Mouse (Mus musculus): ENCODE data around the gene Suz12. TPM values are rescaled to one million over a fixed set of nuclear protein-coding genes. Genes with fewer than 3 reads are reported as not detected.
A peak's percentile ranks its signal among the peaks of the same experiment; 100 is the strongest.
"Not testable (repeated sequence)": the region's sequence is repeated elsewhere in the genome, so short reads cannot be mapped to it uniquely, and the experiment has no call there.

Suz12 gene
- total RNA-seq, 1 experiment from 2014 or later: 149 TPM

GRCm38 (mm10) chr11:79990120-79990519 is 2.8 kb upstream of the Suz12 start:
- ATAC-seq (replicated peaks; ENCODE audit: low read depth, poor library complexity, severe bottlenecking): no peak

GRCm38 (mm10) chr11:79991600-79991999 is 1.3 kb upstream of the Suz12 start:
- no peak for ATAC-seq (replicated peaks; ENCODE audit: low read depth, poor library complexity, severe bottlenecking)

GRCm38 (mm10) chr11:79992035-79992591 is 793 bp upstream of the Suz12 start:
- no peak; the same call in 1 of the 2 replicates for ATAC-seq (replicated peaks; ENCODE audit: low read depth, poor library complexity, severe bottlenecking)

GRCm38 (mm10) chr11:79993356-79994270 is 707 bp downstream of the Suz12 start:
- ATAC-seq (replicated peaks; ENCODE audit: low read depth, poor library complexity, severe bottlenecking): no peak

- no peak for ATAC-seq (replicated peaks; ENCODE audit: low read depth, poor library complexity, severe bottlenecking)
Observed at GRCm38 (mm10) chr11:79994271-79994988, 1.5 kb downstream of the Suz12 start.

GRCm38 (mm10) chr11:80016533-80016932 is 23.6 kb downstream of the Suz12 start:
- not testable (repeated sequence) for ATAC-seq (replicated peaks; ENCODE audit: low read depth, poor library complexity, severe bottlenecking)

GRCm38 (mm10) chr11:80019792-80020191 is 26.9 kb downstream of the Suz12 start:
- no peak for ATAC-seq (replicated peaks; ENCODE audit: low read depth, poor library complexity, severe bottlenecking)

- no peak for ATAC-seq (replicated peaks; ENCODE audit: low read depth, poor library complexity, severe bottlenecking)
Observed at GRCm38 (mm10) chr11:80021306-80021705, 28.4 kb downstream of the Suz12 start.

GRCm38 (mm10) chr11:80037495-80037894 is 44.6 kb downstream of the Suz12 start:
- no peak for ATAC-seq (replicated peaks; ENCODE audit: low read depth, poor library complexity, severe bottlenecking)

GRCm38 (mm10) chr11:80042615-80043418 is 49.9 kb downstream of the Suz12 start:
- peak; percentile 92 for ATAC-seq (replicated peaks; ENCODE audit: low read depth, poor library complexity, severe bottlenecking)

- no peak for ATAC-seq (replicated peaks; ENCODE audit: low read depth, poor library complexity, severe bottlenecking)
Observed at GRCm38 (mm10) chr11:80043419-80043817, 50.5 kb downstream of the Suz12 start.

GRCm38 (mm10) chr11:80046856-80047255 is 54.0 kb downstream of the Suz12 start:
- no peak for ATAC-seq (replicated peaks; ENCODE audit: low read depth, poor library complexity, severe bottlenecking)

- ATAC-seq (replicated peaks; ENCODE audit: low read depth, poor library complexity, severe bottlenecking): no peak
Observed at GRCm38 (mm10) chr11:80050088-80050487, 57.2 kb downstream of the Suz12 start.

- no peak for ATAC-seq (replicated peaks; ENCODE audit: low read depth, poor library complexity, severe bottlenecking)
Observed at GRCm38 (mm10) chr11:80052456-80052855, 59.5 kb downstream of the Suz12 start.

GRCm38 (mm10) chr11:80053171-80053570 is 60.3 kb downstream of the Suz12 start:
- no peak for ATAC-seq (replicated peaks; ENCODE audit: low read depth, poor library complexity, severe bottlenecking)

- no peak for ATAC-seq (replicated peaks; ENCODE audit: low read depth, poor library complexity, severe bottlenecking)
Observed at GRCm38 (mm10) chr11:80054659-80055058, 61.8 kb downstream of the Suz12 start.

GRCm38 (mm10) chr11:80056141-80056540 is 63.2 kb downstream of the Suz12 start:
- no peak for ATAC-seq (replicated peaks; ENCODE audit: low read depth, poor library complexity, severe bottlenecking)

GRCm38 (mm10) chr11:80062159-80062558 is 69.3 kb downstream of the Suz12 start:
- ATAC-seq (replicated peaks; ENCODE audit: low read depth, poor library complexity, severe bottlenecking): no peak

GRCm38 (mm10) chr11:80066373-80066772 is 73.5 kb downstream of the Suz12 start:
- ATAC-seq (replicated peaks; ENCODE audit: low read depth, poor library complexity, severe bottlenecking): not testable (repeated sequence)

- ATAC-seq (replicated peaks; ENCODE audit: low read depth, poor library complexity, severe bottlenecking): peak; percentile 77
Observed at GRCm38 (mm10) chr11:80067558-80067957, 74.7 kb downstream of the Suz12 start.
